Mouse (Mus musculus): ENCODE results near the gene Wdr20.

The Wdr20 gene

DNA sequence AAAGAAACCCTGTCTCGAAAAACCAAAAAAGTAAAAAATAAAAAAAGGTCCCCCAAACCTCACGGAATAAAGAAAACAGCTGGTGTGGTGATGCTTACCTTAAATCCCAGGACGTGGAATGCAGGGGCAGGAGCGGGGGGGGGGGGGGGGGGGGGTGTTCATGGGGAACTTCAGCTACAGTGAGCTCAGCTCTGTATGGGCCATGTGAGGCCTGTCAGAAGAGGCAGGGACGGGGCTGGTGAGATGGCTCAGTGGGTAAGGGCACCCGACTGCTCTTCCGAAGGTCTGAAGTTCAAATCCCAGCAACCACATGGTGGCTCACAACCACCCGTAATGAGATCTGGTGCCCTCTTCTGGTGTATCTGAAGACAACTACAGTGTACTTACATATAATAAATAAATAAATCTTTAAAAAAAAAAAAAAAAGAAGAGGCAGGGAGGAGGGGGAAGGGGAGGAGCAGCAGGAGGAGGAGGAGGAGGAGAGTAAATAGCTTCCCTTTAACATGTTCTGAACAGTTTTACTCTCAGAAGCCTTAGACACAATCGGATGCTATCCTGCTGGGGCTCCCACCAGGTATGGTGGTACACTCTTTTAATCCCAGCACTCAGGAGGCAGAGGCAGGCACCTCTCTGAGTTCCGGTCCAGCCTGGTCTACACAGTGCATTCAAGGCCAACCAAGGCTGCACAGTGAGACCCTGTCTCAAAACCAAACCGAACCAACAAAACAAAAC, 92.7 kb downstream of the Wdr20 start:
- no peak for DNase-seq

DNA sequence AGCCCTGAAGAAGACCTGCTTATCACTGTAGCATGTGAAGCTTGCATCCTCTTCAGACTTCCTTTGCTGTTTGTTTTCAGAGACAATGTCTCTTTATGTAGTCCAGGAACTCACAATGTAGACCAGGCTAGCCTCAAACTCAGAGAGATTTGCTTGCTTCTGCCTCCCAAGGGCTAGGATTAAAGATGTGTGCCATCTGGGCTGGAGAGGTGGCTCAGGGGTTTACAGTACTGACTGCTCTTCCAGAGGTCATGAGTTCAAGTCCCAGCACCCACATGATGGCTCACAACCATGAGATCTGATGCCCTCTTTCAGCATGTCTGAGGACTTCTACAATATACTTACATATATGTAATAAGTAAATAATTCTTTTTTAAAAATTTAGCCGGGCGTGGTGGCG, 97.4 kb downstream of the Wdr20 start:
- no peak for DNase-seq

DNA sequence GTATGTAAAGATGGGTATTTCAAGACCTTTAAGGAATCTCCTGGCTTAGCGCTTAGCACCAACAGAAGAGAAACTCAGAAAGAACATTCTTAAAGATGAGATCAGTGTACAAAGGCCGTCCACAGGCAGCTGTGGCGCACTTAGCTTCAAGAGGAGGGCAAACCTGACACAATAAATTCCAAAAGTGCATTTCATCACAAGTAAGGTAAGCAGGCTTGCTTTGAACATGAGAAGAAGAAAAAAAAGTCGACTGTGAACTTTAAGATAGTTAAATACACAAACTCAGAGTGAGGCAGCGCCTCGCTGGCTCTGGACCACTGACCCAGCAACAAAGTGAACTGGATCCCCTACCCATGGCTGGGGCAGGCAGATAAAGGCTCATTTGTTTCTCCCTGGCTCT, 99.0 kb downstream of the Wdr20 start:
- peak; percentile 21 for DNase-seq

DNA sequence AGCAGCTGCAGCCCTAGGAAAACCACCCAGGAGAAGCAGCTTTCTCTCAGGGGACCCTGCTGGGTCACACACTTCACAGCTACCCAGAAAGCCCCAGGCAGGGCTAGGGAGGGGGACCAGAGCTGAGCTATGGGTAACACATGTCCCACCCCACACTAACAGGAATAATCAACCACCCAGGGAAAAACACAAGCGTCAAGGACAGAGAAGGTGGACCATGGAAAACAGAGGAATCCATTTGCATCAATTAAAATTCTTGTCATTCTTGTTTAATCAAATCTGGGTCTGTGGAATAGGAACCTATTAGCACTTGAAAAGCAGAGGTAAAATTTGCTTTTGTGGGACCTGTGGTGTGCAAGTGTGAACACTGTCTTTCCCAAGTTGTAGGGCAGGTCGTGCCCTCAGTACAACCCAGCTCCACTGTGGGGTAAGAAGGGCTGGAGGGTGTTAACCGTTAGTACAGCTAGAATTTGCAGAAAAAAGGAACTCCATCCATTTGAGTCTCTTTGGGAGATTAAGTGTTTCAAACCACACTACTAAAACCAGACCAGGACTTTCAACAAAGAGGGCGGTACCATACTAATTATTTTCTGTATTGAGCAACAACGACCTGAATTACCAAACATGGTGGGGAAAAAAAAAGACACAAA, 99.6 kb downstream of the Wdr20 start:
- DNase-seq, result peak; percentile 40

DNA sequence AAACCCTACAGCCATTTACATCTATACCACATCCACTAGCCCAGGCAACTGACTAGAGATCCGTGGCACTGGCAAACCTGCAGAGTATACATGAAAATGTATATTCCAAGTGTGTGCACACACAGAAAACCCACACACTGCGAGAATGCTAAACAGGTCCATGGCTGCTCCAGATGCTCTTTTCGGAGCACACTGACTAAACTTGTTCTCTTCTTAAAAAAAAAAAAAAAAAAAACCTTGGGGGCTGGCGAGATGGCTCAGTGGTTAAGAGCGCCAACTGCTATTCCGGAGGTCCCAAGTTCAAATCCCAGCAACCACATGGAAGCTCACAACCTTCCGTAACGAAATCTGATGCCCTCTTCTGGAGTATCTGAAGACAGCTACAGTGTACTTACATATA, 100.1 kb downstream of the Wdr20 start:
- DNase-seq, result no peak

DNA sequence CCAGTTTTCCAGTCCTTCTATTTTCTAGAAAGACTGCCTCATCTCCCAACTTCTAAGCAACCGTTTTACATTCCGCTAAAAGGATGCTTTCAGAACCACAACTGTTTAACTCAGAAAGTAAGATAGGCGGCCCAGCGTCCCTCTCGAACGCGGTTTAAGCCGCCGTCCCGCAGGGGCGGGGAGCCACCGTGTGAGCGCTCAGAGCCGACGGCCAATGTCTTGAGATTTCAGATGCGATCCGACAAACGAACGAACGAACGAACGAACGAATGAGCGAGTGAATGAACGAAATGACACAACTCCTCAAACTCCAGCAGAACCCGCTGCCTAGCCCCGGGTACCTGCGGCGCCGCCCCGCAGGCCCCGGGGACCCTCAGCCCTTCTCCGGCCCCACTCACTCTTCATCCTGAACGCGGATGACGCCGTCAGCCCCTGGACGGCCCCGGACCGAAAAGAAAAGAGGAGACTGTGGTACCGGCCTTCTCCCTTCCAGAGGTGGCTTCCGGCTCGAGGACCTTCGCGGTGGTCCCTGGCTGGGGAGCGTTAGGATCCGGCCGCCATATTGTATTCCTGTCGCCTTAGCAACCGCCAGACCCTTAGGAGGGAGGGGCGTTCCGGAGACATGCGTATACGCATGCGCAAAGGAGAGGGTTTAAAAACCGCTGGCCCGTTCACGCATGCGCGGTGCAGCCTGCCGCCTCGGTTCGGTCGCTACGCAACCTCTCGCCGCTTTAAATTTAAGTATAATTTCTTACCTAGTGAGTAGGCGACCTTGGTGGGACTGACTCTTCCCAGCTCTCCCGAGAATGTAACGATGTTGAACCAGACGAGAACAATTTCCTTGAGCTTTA, 102.8 kb downstream of the Wdr20 start, which contains the start of gene Mok:
Mok (minus strand) TSS at position 592 of the 851 bp plus-strand sequence.
- peak; percentile 96 for DNase-seq

DNA sequence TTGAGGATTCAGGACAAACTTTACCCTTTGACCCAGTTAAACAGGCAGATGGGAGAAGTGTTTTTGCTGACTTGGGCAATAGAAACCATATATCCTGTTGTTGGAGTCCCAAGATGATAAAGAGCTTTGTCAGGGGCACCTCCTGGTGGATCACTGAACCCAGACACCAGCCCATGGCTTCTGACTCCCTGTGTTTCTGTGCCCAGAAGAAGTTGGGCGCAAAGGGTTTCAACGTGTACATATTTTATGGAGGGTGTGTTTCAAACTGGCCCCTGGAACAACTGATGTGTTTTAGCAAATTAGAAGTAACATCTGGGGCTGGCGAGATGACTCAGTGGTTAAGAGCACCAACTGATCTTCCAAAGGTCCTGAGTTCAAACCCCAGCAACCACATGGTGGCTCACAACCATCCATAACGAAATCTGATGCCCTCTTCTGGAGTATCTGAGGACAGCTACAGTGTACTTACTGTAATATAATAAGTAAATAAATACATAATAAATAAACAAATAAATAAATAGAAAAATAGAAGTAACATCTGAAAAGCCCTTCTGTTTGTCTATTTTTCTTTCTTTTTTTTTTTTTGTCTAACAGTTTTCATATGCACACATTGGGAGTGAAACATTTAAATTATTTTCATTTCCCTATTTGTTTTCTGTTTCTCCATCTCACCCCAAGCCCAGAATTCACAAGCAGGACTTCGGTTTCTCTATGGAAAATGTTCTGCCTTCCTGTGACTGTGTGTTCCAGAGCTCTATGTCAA, 104.2 kb downstream of the Wdr20 start:
- DNase-seq, result no peak

DNA sequence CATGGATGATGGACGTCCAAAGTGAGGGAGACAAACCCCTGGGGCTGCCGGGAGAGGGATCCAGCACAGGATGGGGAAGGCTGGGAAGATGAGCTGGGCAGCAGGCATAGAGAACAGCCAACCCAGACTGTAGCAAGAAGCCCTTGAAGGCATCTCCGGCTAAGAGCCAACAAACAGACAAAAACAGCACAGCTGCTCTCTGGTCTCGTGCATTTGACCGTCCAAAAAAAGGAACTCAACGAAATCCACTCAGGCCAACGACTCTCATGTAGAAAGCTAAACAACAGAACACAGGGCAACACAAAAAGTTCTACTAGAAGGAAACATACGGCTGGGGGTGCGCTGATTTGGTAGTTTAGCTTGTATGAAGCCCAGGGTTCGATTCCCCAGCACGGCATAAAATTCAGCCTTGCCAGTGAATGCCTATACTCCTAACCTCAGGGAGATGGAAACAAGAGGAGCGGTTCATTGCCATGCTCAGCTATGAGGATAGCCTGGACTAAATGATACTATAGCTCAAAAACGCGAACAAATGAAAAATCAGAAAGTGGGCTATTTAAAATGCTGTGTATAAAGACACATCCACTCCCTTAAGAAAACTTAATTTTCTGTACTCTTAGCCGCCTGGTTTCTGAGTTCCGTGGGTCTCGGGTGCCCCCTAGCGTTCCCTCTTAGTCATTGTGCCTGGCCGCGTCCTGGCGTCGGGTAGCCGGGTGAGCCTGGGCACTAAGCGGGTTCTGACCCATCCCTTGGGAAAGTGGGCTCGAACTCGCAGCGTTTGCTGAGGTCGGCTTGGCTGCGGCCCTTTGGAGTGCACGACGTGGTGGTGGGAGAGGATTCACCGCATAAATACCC, 105.7 kb downstream of the Wdr20 start:
- peak; percentile 91 for DNase-seq

DNA sequence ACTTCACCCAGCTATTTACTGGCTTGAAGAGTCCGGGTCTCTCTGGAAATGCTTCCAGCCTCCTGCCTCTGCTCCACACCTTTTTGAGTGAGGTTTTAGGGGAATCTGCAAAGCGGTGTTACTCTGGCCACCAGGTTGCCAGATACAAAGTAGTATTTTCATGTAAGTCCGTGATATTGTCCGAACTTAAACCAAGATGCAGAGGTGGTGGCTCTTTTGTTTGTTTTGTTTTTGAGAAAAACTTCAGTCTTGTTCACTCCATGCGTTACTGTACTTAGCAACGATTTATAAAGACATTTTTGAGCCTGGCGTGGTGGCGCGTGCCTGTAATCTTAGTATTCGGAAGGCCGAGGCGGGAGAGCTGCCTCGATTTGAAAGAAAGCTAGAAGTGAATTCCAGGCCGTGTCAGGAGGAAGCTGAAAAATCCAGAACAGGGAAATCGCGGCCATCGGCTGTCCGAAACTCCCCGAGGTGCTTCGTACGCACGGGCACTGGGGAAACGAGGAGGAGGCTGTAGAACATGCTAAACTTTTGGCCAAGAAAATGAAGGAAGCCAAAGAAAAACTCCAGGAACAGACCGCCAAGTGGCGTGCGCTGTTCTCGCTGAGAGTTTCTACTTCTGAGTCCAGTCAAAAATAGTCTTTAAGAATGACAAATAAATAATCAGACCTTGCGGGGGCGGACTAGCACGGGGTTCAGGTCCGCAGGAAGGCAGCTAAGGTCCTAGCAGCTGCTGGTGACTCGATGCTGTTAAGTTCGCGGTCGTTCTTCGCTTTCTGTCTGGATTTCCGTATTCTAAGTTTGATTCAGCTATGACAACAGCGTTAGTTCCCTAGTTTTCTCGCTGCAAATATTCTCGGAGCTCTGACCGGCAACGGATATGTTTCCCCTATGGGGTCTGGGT, 106.7 kb downstream of the Wdr20 start:
- peak; percentile 52 for DNase-seq

DNA sequence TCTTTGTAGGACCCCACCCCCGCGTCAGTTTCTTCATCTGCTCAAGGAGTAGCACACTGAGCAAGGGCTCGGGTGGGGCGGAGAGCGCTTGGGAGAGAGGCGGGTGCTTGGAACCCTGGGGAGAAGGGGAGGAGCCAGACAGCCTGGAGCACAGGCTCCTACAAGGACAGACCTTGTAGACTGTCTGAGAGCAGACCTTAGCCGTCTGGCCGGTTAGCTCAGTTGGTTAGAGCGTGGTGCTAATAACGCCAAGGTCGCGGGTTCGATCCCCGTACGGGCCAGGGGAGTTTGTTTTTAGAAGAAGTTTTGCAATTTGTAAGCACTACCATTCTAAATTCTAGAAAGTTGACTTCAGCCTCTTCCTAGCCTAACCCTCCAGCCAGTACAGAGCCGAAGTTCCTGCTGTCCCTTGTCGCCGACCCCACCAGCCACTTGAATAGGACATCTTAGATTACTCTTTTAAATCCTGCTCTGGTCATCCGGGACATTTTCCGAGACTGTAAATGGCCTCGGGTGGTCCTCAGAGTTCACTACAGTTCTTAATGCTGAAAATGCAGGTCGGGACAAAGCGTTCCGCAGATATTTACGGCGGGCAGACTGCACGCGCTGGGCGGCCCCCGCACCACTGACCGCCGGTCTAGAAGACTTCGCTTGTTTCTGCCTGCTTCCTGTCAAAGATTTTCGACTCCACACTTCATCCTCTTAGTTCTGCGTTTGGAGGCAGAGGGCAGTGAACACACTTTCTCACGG, 107.6 kb downstream of the Wdr20 start:
- DNase-seq, result peak; percentile 94

DNA sequence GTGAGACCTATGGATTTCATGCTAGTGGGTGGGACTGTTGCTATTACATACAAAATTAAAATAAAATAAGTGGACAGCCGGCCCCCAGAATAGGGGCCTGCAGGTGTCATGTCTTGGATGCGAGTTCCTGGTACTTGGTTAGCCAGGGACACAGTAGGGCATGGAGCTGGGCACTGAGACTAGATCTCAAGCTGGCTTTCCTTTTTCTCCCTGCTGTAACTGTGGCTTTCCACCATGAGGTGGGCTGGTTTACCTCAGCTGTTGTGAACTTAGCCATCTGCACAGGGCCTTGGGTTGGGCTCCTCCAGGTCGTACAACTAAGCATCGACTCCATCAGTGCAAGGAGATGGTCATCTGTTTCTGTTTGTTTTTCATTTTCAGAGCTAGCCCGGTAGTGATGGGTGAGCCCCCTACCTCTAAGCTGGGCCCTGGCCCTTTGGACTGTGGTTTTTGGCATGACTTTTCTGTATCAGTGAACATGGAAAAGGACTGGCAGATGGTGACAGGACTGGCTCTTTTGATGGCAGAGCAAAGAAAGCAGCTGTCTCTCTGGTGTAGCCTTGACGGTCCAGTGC, 108.5 kb downstream of the Wdr20 start:
- DNase-seq, result no peak

DNA sequence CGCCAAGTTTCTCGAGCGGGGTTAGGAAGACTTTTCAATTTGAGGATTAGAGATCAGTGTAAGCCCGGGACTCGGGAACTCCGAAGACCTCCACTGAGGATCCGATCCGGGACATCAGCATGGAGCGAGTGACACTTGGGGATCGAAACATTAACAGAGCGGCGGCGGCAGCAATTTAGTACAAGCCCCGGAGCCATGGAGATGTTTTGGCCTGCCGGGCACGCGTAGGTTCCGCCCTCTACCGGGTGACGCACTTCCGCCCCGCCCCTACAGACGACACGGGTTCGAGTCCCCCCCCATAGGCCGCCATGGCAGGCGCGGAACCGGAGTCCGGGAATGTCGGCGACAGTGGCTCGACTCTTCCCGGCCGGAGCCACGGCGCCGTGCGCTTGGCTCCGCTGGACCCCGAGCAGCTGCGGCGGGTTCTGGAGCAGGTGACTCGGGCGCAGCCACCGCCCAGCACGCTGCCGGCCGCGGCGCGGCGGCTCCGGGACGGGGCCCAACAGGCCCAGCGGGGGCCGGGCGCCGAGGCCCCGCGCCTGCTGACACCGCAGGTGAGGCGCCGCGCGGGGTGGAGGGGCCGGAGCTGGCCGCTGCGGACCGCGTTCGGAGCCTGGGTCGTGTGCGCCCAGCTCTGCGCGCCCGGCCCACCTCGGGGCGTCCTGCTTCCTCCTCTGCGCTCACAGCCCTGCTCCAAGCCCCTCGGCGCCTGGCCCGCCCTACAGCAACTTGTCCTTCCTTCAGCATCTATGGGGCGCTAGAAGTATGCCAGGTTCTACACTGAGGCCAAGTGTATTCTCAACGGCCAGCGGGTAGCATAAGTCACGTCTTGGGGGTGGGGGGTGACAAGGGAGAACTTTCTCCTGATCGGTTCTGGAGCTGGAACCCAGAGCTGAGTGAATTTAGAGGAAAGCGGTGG, 112.5 kb downstream of the Wdr20 start, which contains the start of gene Zfp839:
Zfp839 (plus strand) TSS at position 244 of the 919 bp plus-strand sequence.
- DNase-seq, result peak; percentile 93

DNA sequence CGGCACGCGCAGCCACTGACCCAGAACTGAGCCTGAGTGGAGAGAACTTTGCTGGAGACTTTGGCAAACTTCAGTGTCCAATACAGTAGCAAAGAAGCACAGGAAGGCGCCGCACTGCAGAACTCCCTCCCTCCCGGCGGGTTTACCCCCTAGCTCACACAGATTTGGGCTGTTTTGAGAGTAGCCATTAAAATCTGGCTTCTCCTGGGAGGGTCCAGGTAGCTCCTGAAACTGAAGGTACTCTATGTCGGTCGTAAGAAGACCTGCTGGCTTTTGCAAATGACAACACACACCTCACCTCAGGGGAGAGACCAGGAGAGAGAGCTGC, 113.1 kb downstream of the Wdr20 start:
- no peak for DNase-seq

DNA sequence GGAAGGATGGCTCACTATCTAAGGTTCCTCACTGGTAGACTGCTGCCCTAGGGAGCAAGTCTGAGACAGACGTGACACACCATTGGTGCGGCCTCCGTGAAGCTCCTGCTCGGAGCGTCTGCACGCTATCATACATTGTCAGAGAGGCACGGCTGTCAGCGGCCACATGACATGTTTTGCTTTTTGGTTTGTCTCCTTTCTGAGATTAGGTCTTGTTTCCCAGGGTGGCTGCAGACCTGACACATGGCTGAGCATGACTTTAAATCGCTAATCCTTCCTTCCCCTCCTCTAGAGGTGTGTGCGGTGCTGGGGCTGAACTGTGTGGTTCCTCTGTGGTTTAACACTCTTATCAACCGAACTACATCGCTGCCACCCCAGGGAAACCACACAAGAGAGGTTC, 113.7 kb downstream of the Wdr20 start:
- no peak for DNase-seq

DNA sequence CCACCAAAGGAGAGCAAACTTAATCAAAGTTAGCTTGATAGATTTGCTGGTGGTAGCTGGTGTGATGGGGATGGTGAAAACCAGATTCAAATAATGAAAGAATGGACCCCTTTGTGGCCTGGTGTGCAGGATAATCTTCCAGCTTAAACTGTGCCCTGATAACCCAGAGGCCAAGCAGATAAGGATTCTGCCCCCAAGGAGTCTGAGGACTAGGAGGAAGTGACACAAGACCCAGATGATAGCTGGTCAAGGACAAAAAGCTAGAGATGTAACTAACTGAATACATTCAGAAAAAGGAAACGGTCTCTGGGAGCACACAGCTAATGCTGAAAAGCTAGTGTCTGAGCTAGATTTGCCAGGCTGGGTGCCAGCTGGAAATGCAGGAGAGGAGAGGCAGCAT, 114.2 kb downstream of the Wdr20 start:
- no peak for DNase-seq
